22 mouse cellular contexts compared by ENCODE assay signal in the genomic region with DNA sequence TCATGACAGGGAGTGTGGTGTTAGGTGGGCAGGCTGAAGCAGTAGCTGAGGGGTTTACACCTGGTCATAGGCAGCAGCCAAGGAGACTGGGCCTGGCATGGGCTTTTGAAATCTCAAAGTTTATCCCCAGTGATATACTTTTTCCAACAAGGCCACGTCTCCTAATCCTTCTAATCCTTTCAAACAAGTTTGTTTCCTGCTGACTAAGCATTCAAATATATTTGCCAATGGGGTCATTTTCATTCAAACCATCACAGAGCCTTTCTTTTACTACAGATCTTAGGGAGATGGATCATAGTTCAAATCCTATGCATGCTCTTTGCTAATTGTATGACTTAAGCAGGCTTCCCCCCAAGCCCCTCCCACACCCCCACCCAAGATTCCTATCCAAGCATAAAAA.
DNase-seq lines count a peak whose midpoint lies in the region; ATAC-seq and TF ChIP-seq lines count a peak whose summit lies in the region.
"Had no signal": no experiment of that assay in that cellular context is flagged by ENCODE, and none has a peak within 500 bp of the region (broad histone marks: within the 10 kb centered on the region; RNA-seq: fewer than 3 reads in every experiment).

No protein-coding gene starts in this region.

- H3K36me3 ChIP-seq in heart, embryonic 12.5 days: no peaks in the 10 kb centered on the region
- H3K36me3 ChIP-seq in CH12.LX (replicated peaks in 1 of 2; ENCODE audit: control insufficient read depth in 1 of 2, insufficient read depth in 1 of 2, low read length in 1 of 2) (no peaks in the 10 kb centered on the region), ES-E14 (ENCODE audit: control insufficient read depth, insufficient read depth, low read length, poor library complexity, severe bottlenecking) (no peaks in the 10 kb centered on the region)
- no peaks in the 10 kb centered on the region for H3K36me3 ChIP-seq in stomach, postnatal 0 days (ENCODE audit: control insufficient read depth, insufficient read depth, low read length)
- H3K36me3 ChIP-seq: G1E had no signal

- H3K9me3 ChIP-seq in heart, embryonic 12.5 days (replicated peaks): peaks cover 8% of the 10 kb centered on the region; the same call in 1 of the 2 replicates
- no peaks in the 10 kb centered on the region for H3K9me3 ChIP-seq in CH12.LX (replicated peaks; ENCODE audit: low read length)
- no peaks in the 10 kb centered on the region for H3K9me3 ChIP-seq in ES-E14 (ENCODE audit: control insufficient read depth, insufficient read depth, low read depth, low read length)
- H3K9me3 ChIP-seq in stomach, postnatal 0 days (ENCODE audit: control insufficient read depth, low read length): no peaks in the 10 kb centered on the region
- H3K9me3 ChIP-seq: G1E had no signal

- no peak for TF ChIP-seq POLR2A in CH12.LX (IDR thresholded peaks at IDR 0.05; ENCODE audit: low read depth, low read length)

- H3K9ac ChIP-seq in heart, embryonic 12.5 days: no peak overlapping the region
- H3K9ac ChIP-seq in CH12.LX (ENCODE audit: insufficient read depth, low read depth): no peak overlapping the region
- no peak overlapping the region for H3K9ac ChIP-seq in ES-E14 (ENCODE audit: insufficient read depth, low read depth, low read length, poor library complexity, severe bottlenecking)
- no peak overlapping the region for H3K9ac ChIP-seq in stomach, postnatal 0 days (ENCODE audit: low read length)

- no peaks in the 10 kb centered on the region for H3K27me3 ChIP-seq in heart, embryonic 12.5 days (replicated peaks)
- H3K27me3 ChIP-seq in CH12.LX (replicated peaks): no peaks in the 10 kb centered on the region
- H3K27me3 ChIP-seq in stomach, postnatal 0 days (ENCODE audit: control insufficient read depth, insufficient read depth, low read length): no peaks in the 10 kb centered on the region

- no peak overlapping the region for H3K4me2 ChIP-seq in heart, embryonic 12.5 days
- H3K4me2 ChIP-seq in CH12.LX (ENCODE audit: insufficient read depth, low read depth, poor library complexity, severe bottlenecking): no peak overlapping the region
- no peak overlapping the region for H3K4me2 ChIP-seq in stomach, postnatal 0 days (replicated peaks; ENCODE audit: low read depth)

- TF ChIP-seq EP300 in CH12.LX (IDR thresholded peaks at IDR 0.05; ENCODE audit: low read length): no peak
- TF ChIP-seq EP300 in stomach, postnatal 0 days (optimal IDR thresholded peaks at IDR 0.05): no peak

- peak; percentile 23 for DNase-seq in heart, adult 11 months
- no peak for DNase-seq in CH12.LX (ENCODE audit: extremely low read depth)
- DNase-seq in ES-E14 (ENCODE audit: low read depth, low spot score): no peak
- no peak for DNase-seq in spleen, postnatal 14 days (ENCODE audit: low spot score in 2 of 2)
- no peak for DNase-seq in stomach, postnatal 0 days (ENCODE audit: low spot score)
- DNase-seq: adrenal gland, adult 2 months; adrenal gland, adult 8-10 months; adrenal gland, postnatal 10 days; adrenal gland, postnatal 14 days; adrenal gland, postnatal 25 days; adrenal gland, postnatal 36 days; B cell, adult 2 months; cerebellum, adult 11 months; cerebellum, adult 11-12 months; cerebellum, adult 18-20 months; cerebellum, adult 2 months; cerebellum, adult 8-10 months had no signal

- dilution Hi-C loops in CH12.LX (cut with MboI; ENCODE audit: extremely low pct_ligation_motif_present, extremely low pct_unique_long_range_greater_than_20kb, low sequenced_read_pairs): no loop called here

- H3K79me2 ChIP-seq in CH12.LX (replicated peaks; ENCODE audit: control insufficient read depth, extremely low read depth, insufficient read depth, poor library complexity, severe bottlenecking): no peaks in the 10 kb centered on the region

- H3K4me1 ChIP-seq in heart, embryonic 12.5 days (replicated peaks): no peaks in the 10 kb centered on the region
- H3K4me1 ChIP-seq in CH12.LX (ENCODE audit: control insufficient read depth in 1 of 2, insufficient read depth in 2 of 2) (no peaks in the 10 kb centered on the region), ES-E14 (ENCODE audit: control insufficient read depth in 2 of 2, insufficient read depth in 2 of 2, low read length in 2 of 2, poor library complexity in 1 of 2) (no peaks in the 10 kb centered on the region)
- H3K4me1 ChIP-seq in stomach, postnatal 0 days (replicated peaks; ENCODE audit: control insufficient read depth, insufficient read depth): no peaks in the 10 kb centered on the region

- in situ Hi-C loops in CH12.LX (cut with MboI; ENCODE audit: low pct_ligation_motif_present, low pct_unique_long_range_greater_than_20kb, low sequenced_read_pairs): no loop called here
- in situ Hi-C loops in ES-E14 (cut with MboI; ENCODE audit: low sequenced_read_pairs in 2 of 2, unreplicated experiment in 2 of 2): no loop called here

- TF ChIP-seq RAD21 in CH12.LX (IDR thresholded peaks at IDR 0.05; ENCODE audit: low read depth, low read length): no peak

- H3K27ac ChIP-seq in heart, embryonic 12.5 days (ENCODE audit: poor library complexity, severe bottlenecking): no peak overlapping the region
- H3K27ac ChIP-seq in CH12.LX (ENCODE audit: insufficient read depth, low read depth) (no peak overlapping the region), ES-E14 (ENCODE audit: insufficient read depth, low read depth, low read length, poor library complexity, severe bottlenecking) (no peak overlapping the region)
- H3K27ac ChIP-seq in stomach, postnatal 0 days (replicated peaks): no peak overlapping the region

- TF ChIP-seq CTCF in CH12.LX (conservative IDR thresholded peaks at IDR 0.05 in 1 of 2, IDR thresholded peaks at IDR 0.05 in 1 of 2; ENCODE audit: low read depth in 2 of 2, low read length in 2 of 2): no peak
- TF ChIP-seq CTCF in stomach, postnatal 0 days (IDR thresholded peaks at IDR 0.05; ENCODE audit: low read depth): no peak

- H3K4me3 ChIP-seq in heart, embryonic 12.5 days: no peak overlapping the region
- H3K4me3 ChIP-seq in CH12.LX (replicated peaks in 1 of 3; ENCODE audit: low read depth in 2 of 3, low read length in 2 of 3, poor library complexity in 1 of 3) (no peak overlapping the region), ES-E14 (ENCODE audit: insufficient read depth in 1 of 2, low read depth in 1 of 2, low read length in 2 of 2, poor library complexity in 1 of 2, severe bottlenecking in 1 of 2) (no peak overlapping the region)
- H3K4me3 ChIP-seq in stomach, postnatal 0 days (ENCODE audit: low read depth, low read length): no peak overlapping the region

- no peak for ATAC-seq in heart, embryonic 12.5 days (ENCODE audit: insufficient number of reproducible peaks, low FRiP score)
- ATAC-seq in stomach, postnatal 0 days (ENCODE audit: low FRiP score, low TSS enrichment): no peak
- ATAC-seq: activated CD4-positive, CD25-positive, alpha-beta regulatory T cell, adult 4 months; CD4-positive, CD25-positive, alpha-beta regulatory T cell, adult 4 months; Patski had no signal

- 76% methylated on average over 1 of the region's 1 CpGs for WGBS in heart, embryonic 12.5 days
- 76% methylated on average over 1 of the region's 1 CpGs for WGBS in stomach, postnatal 0 days

TF ChIP-seq in CH12.LX, 34 proteins besides CTCF, POLR2A, EP300 and RAD21:
- TF ChIP-seq GABPA (IDR thresholded peaks at IDR 0.05; ENCODE audit: insufficient replicate concordance, low read depth, low read length) (no peak), HCFC1 (IDR thresholded peaks at IDR 0.05; ENCODE audit: low read depth, low read length) (no peak), MAFK (IDR thresholded peaks at IDR 0.05; ENCODE audit: insufficient replicate concordance, low read length) (peak; percentile 57), ZMIZ1 (IDR thresholded peaks at IDR 0.05; ENCODE audit: low read depth, low read length) (no peak), KAT2A (IDR thresholded peaks at IDR 0.05; ENCODE audit: insufficient replicate concordance, low read length) (no peak), ZC3H11A (IDR thresholded peaks at IDR 0.05; ENCODE audit: low read depth, low read length) (no peak)

TF ChIP-seq in ES-E14, 5 proteins besides CTCF, POLR2A, EP300 and RAD21:
- TF ChIP-seq MAFK (IDR thresholded peaks at IDR 0.05; ENCODE audit: insufficient read depth, low read depth, low read length) (peak; percentile 70; the same call in 1 of the 2 replicates), CHD2 (IDR thresholded peaks at IDR 0.05; ENCODE audit: low read depth, low read length) (no peak), ZNF384 (IDR thresholded peaks at IDR 0.05; ENCODE audit: low read depth, low read length) (no peak)
